Mouse (Mus musculus): ENCODE measurements around the gene Akap1.

The Akap1 gene

GRCm38 (mm10) chr11:88789893-88790292 is 74.5 kb downstream of the Akap1 start:
- no peak for DNase-seq (ENCODE audit: extremely low read depth, low read depth)

GRCm38 (mm10) chr11:88786816-88787215 is 77.6 kb downstream of the Akap1 start:
- no peak for DNase-seq (ENCODE audit: extremely low read depth, low read depth)

GRCm38 (mm10) chr11:88783525-88783924 is 80.9 kb downstream of the Akap1 start:
- DNase-seq (ENCODE audit: extremely low read depth, low read depth), result no peak

- DNase-seq (ENCODE audit: extremely low read depth, low read depth), result no peak
Observed at GRCm38 (mm10) chr11:88782531-88782930, 81.9 kb downstream of the Akap1 start.
